Mouse (Mus musculus) kidney, embryonic 16.5 days (tissue): ENCODE results near the gene Eln. TPM values are rescaled to one million over a fixed set of nuclear protein-coding genes. Genes with fewer than 3 reads are reported as not detected.

Experiments used
- ATAC-seq: fragments of 200-750 bp; cut with Nextera tagmentation; 2 replicates; pipeline ENCODE4 v1.8.0; 2017; ENCODE audit warnings: moderate TSS enrichment; ENCODE audit not compliant: low FRiP score, low TSS enrichment
- H3K27ac ChIP-seq: fragments of 300-500 bp; sonication (generic); 2 replicates; pipeline ENCODE4 v1.5.1; 2014; ENCODE audit warnings: low read length
- H3K27me3 ChIP-seq: fragments of 300-500 bp; sonication (generic); 2 replicates; pipeline ENCODE4 v1.6.1; 2014; ENCODE audit warnings: low read length, control low read depth, mixed read lengths; ENCODE audit not compliant: insufficient read depth
- H3K36me3 ChIP-seq: fragments of 300-500 bp; sonication (generic); 2 replicates; pipeline ENCODE4 v1.6.1; 2014; ENCODE audit warnings: low read length, control low read depth, mixed read lengths; ENCODE audit not compliant: insufficient read depth
- H3K4me1 ChIP-seq: fragments of 300-500 bp; sonication (generic); 2 replicates; pipeline ENCODE4 v1.6.1; 2014; ENCODE audit warnings: low read length, control low read depth, mixed read lengths; ENCODE audit not compliant: insufficient read depth
- H3K4me2 ChIP-seq: fragments of 300-500 bp; sonication (generic); replicated peaks from 2 replicates; pipeline ENCODE4 v1.6.1; 2014; ENCODE audit warnings: low read depth, low read length
- H3K4me3 ChIP-seq: fragments of 300-500 bp; sonication (generic); 2 replicates; pipeline ENCODE4 v1.5.1; 2014; ENCODE audit warnings: mild to moderate bottlenecking, low read length
- H3K9ac ChIP-seq: fragments of 300-500 bp; sonication (generic); replicated peaks from 2 replicates; pipeline ENCODE4 v1.6.1; 2014; ENCODE audit warnings: low read length
- H3K9me3 ChIP-seq: fragments of 300-500 bp; sonication (generic); 2 replicates; pipeline ENCODE4 v1.6.1; 2016; ENCODE audit warnings: low read length, control low read depth
- WGBS: fragments of 180-500 bp; shearing (Covaris S2); extraction: QIAGEN DNeasy Blood & Tissue Kit; methylation state at CpG from one replicate; pipeline ENCODE4 v1.1.7; 2014; 5-methylcytosine and 5-hydroxymethylcytosine counted together
- polyA plus RNA-seq: library from polyadenylated mRNA; unstranded; fragments of >200 nt; fragmentation: Nextera tagmentation; extraction: Ambion mirVana; gene quantifications from 2 replicates; pipeline ENCODE4 v1.2.1, GENCODE M21; 2015

The Eln gene
- polyA plus RNA-seq, 1 experiment from 2014 or later = 46.1 TPM

DNA sequence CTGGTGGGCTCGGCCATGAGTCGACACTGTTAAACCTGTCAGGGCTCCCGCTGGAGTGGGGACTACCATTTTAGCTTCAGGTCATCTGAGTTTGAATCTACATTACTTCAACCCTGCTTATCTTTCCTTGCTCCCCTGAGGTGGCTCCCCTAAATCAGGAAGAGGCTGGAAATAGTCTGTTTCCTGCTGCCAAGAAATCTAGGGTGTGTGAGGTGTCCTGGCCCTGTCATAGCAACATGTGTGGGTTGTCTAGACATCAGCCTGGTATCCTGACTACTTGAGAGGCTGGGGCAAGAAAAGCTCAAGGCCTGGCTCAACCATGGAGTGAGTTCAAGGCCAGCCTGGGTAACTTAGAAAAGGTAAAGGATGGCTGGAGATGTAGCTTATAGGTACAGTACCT, 24.6 kb upstream of the Eln start:
- Histone ChIP-seq H3K4me1 (peaks cover 13% of the 10 kb centered on the region), H3K27ac (peak overlapping the region; percentile 73; the same call in 1 of the 2 replicates), H3K9me3 (no peaks in the 10 kb centered on the region), H3K27me3 (no peaks in the 10 kb centered on the region), H3K4me3 (no peak overlapping the region), H3K36me3 (no peaks in the 10 kb centered on the region), H3K4me2 (no peak overlapping the region), H3K9ac (no peak overlapping the region)
- ATAC-seq = no peak
- 72% methylated on average over 3 of the region's 3 CpGs for WGBS

DNA sequence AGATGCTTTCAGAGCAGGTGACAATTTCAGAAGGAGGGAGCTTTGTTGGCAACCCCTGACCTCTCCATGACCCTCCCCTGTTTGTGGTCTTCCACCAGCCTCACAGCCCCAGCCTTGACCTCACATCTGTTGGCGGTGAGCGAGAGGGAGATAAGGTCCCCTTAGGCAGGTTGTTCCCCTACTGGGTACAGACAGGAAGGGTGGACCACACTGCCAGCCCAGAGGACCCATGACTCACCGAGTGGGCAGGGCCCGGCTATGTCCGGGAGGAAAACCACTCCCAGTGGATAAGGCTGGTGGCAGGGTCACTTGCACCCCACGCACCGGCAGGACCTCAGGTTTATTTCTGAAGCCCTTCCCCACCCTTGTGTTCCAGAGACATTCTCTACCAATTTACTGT, 22.1 kb upstream of the Eln start:
- Histone ChIP-seq H3K27ac (no peak overlapping the region), H3K4me1 (peaks cover 11% of the 10 kb centered on the region), H3K36me3 (no peaks in the 10 kb centered on the region), H3K4me2 (no peak overlapping the region), H3K9me3 (no peaks in the 10 kb centered on the region), H3K9ac (no peak overlapping the region), H3K27me3 (no peaks in the 10 kb centered on the region), H3K4me3 (no peak overlapping the region)
- no peak for ATAC-seq
- WGBS = 77% methylated on average over 7 of the region's 7 CpGs

DNA sequence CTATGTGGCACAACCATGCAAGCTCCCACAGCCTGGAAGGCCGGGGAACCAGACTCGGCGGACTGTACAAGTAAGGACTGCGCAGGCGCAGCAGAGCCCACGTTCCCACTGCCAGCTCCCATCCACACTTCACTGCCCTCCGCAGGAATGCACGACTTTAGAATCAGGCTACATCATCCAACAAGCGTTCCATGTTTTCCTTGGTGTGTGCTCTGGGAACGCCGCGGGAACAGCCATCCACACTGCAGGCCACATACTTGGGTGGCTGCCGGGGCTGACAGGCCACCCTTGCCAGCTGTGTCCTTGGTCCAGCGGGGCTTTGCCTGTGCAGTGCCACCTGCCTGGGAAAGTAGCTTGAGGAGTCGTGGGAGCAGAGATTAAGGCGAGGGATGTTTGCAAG, 18.3 kb upstream of the Eln start:
- Histone ChIP-seq H3K27ac (no peak overlapping the region), H3K4me1 (no peaks in the 10 kb centered on the region), H3K36me3 (no peaks in the 10 kb centered on the region), H3K4me2 (no peak overlapping the region), H3K9ac (no peak overlapping the region), H3K4me3 (no peak overlapping the region), H3K27me3 (no peaks in the 10 kb centered on the region), H3K9me3 (no peaks in the 10 kb centered on the region)
- no peak for ATAC-seq
- 73% methylated on average over 16 of the region's 16 CpGs for WGBS

DNA sequence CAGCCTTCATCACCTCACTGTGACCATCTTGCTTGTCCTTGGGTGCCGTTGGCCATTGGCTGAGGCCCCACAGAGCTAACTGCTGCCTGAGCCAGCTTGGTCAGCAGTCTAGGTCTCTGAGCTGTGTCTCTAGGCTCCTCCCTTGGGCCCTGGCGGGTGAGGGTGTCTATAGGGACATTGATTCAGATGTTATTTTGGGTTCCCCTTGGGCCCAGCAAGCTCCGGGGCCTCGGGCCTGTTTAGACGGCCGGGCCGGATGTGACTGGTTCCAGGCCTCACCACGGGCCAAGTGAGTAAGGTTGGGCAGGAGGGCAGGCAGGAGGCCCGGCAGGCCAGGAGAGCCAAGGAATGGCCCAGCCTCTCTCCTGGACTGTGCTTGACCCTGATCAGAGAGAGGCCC, 16.2 kb upstream of the Eln start:
- Histone ChIP-seq H3K4me1 (no peaks in the 10 kb centered on the region), H3K36me3 (no peaks in the 10 kb centered on the region), H3K27me3 (no peaks in the 10 kb centered on the region), H3K9ac (no peak overlapping the region), H3K27ac (no peak overlapping the region), H3K4me2 (no peak overlapping the region), H3K4me3 (no peak overlapping the region), H3K9me3 (no peaks in the 10 kb centered on the region)
- 80% methylated on average over 9 of the region's 9 CpGs for WGBS
- ATAC-seq = 0 out of 2 replicates have a peak, but pooled peaks have one; percentile 17

DNA sequence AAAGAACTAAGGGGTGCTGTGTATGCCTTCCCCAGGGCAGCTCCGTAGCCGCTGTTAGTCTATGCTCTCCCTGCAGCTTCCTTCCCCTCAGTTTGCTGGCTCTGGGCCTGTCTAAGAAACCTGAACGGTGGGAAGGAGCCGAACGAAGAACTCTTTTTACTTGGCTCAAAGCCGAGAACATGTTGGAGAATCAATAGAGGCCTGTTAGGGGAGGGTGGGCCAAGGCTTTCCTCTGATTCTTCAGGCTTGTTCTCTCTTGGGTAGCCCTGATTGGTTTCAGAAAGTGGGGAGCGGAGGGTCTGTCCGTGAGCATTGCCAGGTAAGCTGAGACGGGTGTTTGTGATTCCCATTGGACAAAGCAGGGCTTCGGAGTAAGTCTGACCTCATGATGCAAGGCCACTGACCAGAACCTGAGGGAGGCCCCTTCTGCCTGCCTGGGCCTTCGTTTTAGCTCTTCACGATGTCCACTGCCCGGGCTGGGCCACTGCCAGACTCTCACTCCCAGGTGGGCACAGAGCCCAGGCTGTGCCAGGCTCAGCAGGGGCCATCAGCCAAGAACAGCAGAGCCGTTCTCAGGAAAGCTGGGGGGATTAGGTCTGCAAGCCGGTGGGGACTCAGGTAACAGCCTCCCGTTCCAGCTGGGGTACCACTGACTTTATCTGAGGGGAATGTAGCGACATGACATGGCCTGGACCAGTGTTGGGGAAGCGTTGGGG, 14.4 kb upstream of the Eln start:
- no peaks in the 10 kb centered on the region for H3K9me3 ChIP-seq
- no peak overlapping the region for H3K9ac ChIP-seq
- no peaks in the 10 kb centered on the region for H3K36me3 ChIP-seq
- 69% methylated on average over 18 of the region's 18 CpGs for WGBS
- H3K4me2 ChIP-seq = no peak overlapping the region
- no peaks in the 10 kb centered on the region for H3K4me1 ChIP-seq
- no peak overlapping the region for H3K27ac ChIP-seq
- no peak for ATAC-seq
- no peak overlapping the region for H3K4me3 ChIP-seq
- no peaks in the 10 kb centered on the region for H3K27me3 ChIP-seq

DNA sequence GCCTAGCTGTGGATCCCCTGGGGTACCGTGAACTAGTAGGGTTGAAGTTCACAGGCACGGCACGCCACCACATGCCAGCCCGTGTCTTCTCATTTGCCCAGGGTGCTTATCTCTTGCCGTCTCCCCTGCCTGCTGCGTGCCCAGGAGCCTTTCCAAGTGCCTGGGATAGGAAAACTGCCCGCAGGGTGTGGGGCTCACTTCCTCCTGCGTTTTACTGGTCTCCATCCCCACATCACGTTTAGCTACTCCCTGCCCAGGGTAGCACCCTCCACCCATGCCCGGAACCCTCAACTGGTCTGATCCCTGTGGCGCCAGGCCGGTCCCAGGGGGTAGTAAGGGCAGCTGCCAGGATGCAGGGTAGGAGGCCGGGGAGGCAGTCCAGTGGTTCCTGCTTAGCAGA, 8.9 kb upstream of the Eln start:
- H3K27me3 ChIP-seq = no peaks in the 10 kb centered on the region
- H3K36me3 ChIP-seq = no peaks in the 10 kb centered on the region
- no peaks in the 10 kb centered on the region; the same call in 1 of the 2 replicates for H3K4me1 ChIP-seq
- no peaks in the 10 kb centered on the region for H3K9me3 ChIP-seq
- H3K4me3 ChIP-seq = no peak overlapping the region
- no peak overlapping the region for H3K4me2 ChIP-seq
- ATAC-seq = no peak
- H3K27ac ChIP-seq = no peak overlapping the region
- 38% methylated on average over 13 of the region's 13 CpGs for WGBS
- H3K9ac ChIP-seq = no peak overlapping the region

DNA sequence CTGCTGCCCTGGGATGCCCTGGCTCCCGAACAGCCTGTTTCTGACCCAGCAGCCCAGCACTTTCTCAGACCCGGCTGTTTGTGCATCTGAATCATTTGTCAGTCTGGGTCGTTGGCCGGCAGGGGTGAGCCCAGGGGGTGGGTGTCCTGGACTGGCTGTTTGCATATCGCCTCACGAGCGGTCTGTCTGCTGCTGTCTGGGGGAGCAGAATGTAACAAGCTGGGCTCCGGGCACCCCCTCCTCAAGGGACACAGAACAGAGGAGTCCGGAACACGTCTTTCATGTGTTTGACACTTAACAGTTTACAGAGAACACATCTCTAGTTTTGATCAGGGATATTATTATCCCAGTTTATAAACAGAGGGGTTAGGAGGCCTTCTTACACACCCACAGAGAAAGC, 7.0 kb upstream of the Eln start:
- no peak overlapping the region for H3K9ac ChIP-seq
- no peaks in the 10 kb centered on the region for H3K36me3 ChIP-seq
- ATAC-seq = no peak
- no peaks in the 10 kb centered on the region for H3K9me3 ChIP-seq
- H3K4me1 ChIP-seq = no peaks in the 10 kb centered on the region; the same call in 1 of the 2 replicates
- no peak overlapping the region for H3K4me3 ChIP-seq
- WGBS = 32% methylated on average over 10 of the region's 10 CpGs
- no peak overlapping the region for H3K27ac ChIP-seq
- no peaks in the 10 kb centered on the region for H3K27me3 ChIP-seq
- H3K4me2 ChIP-seq = no peak overlapping the region

DNA sequence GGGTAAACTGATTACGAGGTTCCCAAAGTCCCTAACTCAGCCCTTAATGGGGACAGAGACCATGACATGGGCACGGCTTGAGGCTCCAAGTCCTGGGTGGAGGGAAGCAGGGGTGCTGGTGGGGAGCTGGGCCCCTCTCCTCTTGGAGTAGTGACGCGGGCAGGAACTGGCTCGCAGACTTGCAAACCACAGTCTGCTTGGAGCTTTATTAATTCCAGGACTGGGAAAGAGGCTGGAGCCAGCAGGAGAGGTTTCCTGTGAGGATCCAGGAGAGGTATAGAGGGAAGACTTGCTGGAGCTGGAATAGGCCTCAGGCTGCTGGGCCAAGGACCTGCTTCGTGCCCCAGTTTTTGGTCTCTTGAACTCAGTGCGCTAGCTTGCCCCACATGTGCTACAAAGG, 3.3 kb upstream of the Eln start:
- H3K9ac ChIP-seq = no peak overlapping the region
- no peak overlapping the region for H3K4me2 ChIP-seq
- H3K4me3 ChIP-seq = no peak overlapping the region
- WGBS = 90% methylated on average over 7 of the region's 7 CpGs
- H3K27ac ChIP-seq = no peak overlapping the region
- no peaks in the 10 kb centered on the region for H3K36me3 ChIP-seq
- no peaks in the 10 kb centered on the region for H3K9me3 ChIP-seq
- H3K27me3 ChIP-seq = peaks cover 4% of the 10 kb centered on the region; the same call in 1 of the 2 replicates
- ATAC-seq = no peak
- peaks cover 16% of the 10 kb centered on the region; the same call in 1 of the 2 replicates for H3K4me1 ChIP-seq

DNA sequence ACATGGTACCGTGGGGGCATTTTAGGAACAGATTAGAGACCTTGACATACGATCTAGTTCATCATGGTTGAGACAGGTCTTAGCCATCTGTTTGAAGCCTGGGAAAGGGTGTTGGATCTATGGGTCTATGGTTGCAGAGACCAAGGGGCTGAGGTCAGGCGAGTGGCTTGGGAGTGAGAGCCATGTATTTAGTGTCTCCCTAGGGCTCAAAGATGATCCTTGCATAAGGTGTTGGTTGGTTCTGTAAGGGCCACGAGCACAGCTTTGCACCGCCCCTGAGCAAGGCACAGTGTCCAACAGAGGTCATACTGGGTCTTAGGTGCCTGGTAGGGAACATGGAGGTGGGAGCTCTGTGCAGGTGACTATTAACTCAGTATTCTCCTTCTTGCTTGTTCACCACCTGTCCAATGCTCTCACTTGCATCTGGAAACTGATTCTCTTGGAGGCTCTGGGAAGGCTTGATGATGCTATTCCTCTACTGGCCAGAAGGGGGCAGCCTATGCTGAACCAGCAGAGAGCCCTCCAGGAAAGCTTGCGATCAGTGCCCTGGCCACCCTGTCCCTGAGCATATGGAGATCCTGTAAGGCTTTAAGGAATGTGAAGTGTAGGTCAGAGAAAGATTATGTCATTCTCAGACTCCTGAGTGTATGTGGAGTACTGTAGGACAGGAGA, 960 bp upstream of the Eln start:
- no peak overlapping the region for H3K4me3 ChIP-seq
- H3K27me3 ChIP-seq = peaks cover 4% of the 10 kb centered on the region; the same call in 1 of the 2 replicates
- peak; percentile 26; the same call in 1 of the 2 replicates for ATAC-seq
- H3K9ac ChIP-seq = peak overlapping the region; percentile 76; the same call in 1 of the 2 replicates
- H3K27ac ChIP-seq = peak overlapping the region; percentile 77
- no peaks in the 10 kb centered on the region for H3K36me3 ChIP-seq
- no peaks in the 10 kb centered on the region for H3K9me3 ChIP-seq
- 37% methylated on average over 6 of the region's 6 CpGs for WGBS
- peaks cover 16% of the 10 kb centered on the region; the same call in 1 of the 2 replicates for H3K4me1 ChIP-seq
- peak overlapping the region; percentile 88 for H3K4me2 ChIP-seq

DNA sequence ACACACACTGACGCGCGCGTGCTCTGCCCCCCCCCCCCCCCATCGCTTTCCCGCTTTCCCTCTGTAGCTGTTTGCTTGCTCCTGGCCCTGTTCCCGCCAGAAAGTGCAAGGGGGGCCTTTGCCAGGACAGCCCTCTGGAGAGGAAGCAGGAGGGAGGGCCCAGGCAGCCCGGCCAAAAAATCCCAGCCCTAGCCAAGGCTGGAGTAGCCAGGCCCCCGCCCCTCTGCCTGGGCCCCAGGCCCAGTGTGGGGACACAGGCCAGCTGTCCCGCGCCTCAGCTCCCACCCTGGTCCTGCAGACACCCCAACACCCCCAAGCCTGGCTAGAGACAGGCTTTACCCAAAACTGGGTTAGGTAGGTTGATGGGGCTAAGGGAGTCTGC, 380 bp upstream of the Eln start:
- H3K4me3 ChIP-seq = peak overlapping the region; percentile 53
- H3K36me3 ChIP-seq = no peaks in the 10 kb centered on the region
- peak overlapping the region; percentile 77 for H3K27ac ChIP-seq
- peaks cover 4% of the 10 kb centered on the region; the same call in 1 of the 2 replicates for H3K27me3 ChIP-seq
- H3K9me3 ChIP-seq = no peaks in the 10 kb centered on the region
- peak; percentile 87 for ATAC-seq
- peaks cover 18% of the 10 kb centered on the region; the same call in 1 of the 2 replicates for H3K4me1 ChIP-seq
- H3K9ac ChIP-seq = peak overlapping the region; percentile 76
- peak overlapping the region; percentile 88 for H3K4me2 ChIP-seq
- WGBS = 15% methylated on average over 4 of the region's 11 CpGs
